Mouse (Mus musculus): Measurements from ENCODE around the gene Plxna2.

DNA sequence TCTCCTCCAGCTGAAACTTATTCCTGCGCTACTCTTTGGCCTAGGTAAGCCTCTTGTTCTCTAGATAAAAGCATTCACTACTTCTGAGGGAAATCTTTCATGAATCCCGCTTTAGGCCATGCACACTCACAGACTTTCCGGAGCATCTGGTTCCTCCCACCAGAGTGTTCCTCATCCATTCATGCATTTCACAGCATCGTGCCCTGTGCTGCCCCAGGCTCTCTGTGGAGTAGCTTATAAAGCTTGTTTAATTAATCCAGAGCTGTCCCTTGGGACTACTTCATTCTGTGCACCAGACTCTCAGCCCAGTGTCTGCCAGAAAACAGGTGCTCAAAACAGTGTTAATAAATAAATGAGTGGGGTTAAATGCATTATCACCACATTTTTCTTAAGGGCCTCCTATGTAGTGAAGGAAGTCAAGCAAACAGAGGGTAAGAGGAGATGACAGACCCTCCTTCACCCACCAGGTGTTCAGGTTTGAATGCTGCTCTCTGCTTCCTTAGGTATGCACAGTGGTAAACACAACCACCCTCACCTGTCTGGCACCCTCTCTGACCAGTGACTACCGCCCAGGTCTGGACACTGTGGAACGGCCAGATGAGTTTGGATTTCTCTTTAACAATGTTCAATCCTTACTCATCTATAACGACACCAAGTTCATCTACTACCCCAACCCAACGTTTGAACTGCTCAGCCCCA, 175.4 kb downstream of the Plxna2 start:
- no peak for TF ChIP-seq CTCF (IDR thresholded peaks at IDR 0.05; ENCODE audit: control insufficient read depth, insufficient read depth, insufficient replicate concordance, low read depth, low read length)
- no peak for TF ChIP-seq POLR2A (IDR thresholded peaks at IDR 0.05; ENCODE audit: control insufficient read depth, low read depth, low read length)

Data from testis, adult 2 months (tissue).